Mouse (Mus musculus): ENCODE measurements at regions not wholly inside any gene's neighbourhood (a gene's known extent, or its start where the extent isn't known, plus 50 kb on each side); places are given as distances from the start of the nearest gene placed in this dataset.

- TF ChIP-seq POLR2A (IDR thresholded peaks at IDR 0.05; ENCODE audit: extremely low read depth, insufficient read depth, low read length): no peak
- no peak for TF ChIP-seq CTCF (IDR thresholded peaks at IDR 0.05; ENCODE audit: low read depth, low read length)
Measured at GRCm38 (mm10) chr19:21140456-21140855, 131.6 kb upstream of the Zfand5 start.
